9 mouse cellular contexts compared by ENCODE assay signal in genomic region chr2:84632999-84633398, GRCm38 (mm10). TPM values are rescaled to one million over a fixed set of nuclear protein-coding genes. Genes with fewer than 3 reads are reported as not detected.
DNase-seq lines count a peak whose midpoint lies in the region; ATAC-seq and TF ChIP-seq lines count a peak whose summit lies in the region.
"Had no signal": no experiment of that assay in that cellular context is flagged by ENCODE, and none has a peak within 500 bp of the region (broad histone marks: within the 10 kb centered on the region; RNA-seq: fewer than 3 reads in every experiment).

No protein-coding gene starts in this region.

- ATAC-seq in CD4-positive, CD25-positive, alpha-beta regulatory T cell, adult 4 months = peak; percentile 41
- ATAC-seq in embryonic facial prominence, embryonic 14.5 days (ENCODE audit: low read depth) = no peak
- ATAC-seq in liver, embryonic 11.5 days (replicated peaks; ENCODE audit: low FRiP score) = peak; percentile 37
- ATAC-seq in erythroblast, adult 5-6 weeks (replicated peaks; ENCODE audit: low FRiP score, poor library complexity, severe bottlenecking) = no peak
- ATAC-seq in monocyte, adult 5-6 weeks (replicated peaks; ENCODE audit: insufficient number of reproducible peaks, low FRiP score, low TSS enrichment, poor library complexity, severe bottlenecking) = no peak

- H3K4me2 ChIP-seq in embryonic facial prominence, embryonic 14.5 days (ENCODE audit: low read depth, low read length) = peak overlapping the region; percentile 1; the same call in 1 of the 2 replicates
- peak overlapping the region; percentile 50 for H3K4me2 ChIP-seq in liver, embryonic 11.5 days

- 0% methylated on average over 3 of the region's 3 CpGs for WGBS in heart, adult 2 months
- 9% methylated on average over 3 of the region's 3 CpGs for WGBS in embryonic facial prominence, embryonic 14.5 days
- WGBS in liver, embryonic 11.5 days = 1% methylated on average over 3 of the region's 3 CpGs

- H3K27me3 ChIP-seq in heart, adult 2 months (ENCODE audit: control insufficient read depth, insufficient read depth, low read length) = no peaks in the 10 kb centered on the region
- H3K27me3 ChIP-seq in embryonic facial prominence, embryonic 14.5 days (replicated peaks; ENCODE audit: control insufficient read depth, insufficient read depth, low read length) = no peaks in the 10 kb centered on the region
- H3K27me3 ChIP-seq in liver, embryonic 11.5 days (replicated peaks; ENCODE audit: control insufficient read depth, insufficient read depth, low read length) = no peaks in the 10 kb centered on the region

- peak overlapping the region; percentile 9; the same call in 1 of the 2 replicates for H3K4me3 ChIP-seq in heart, adult 2 months
- H3K4me3 ChIP-seq in embryonic facial prominence, embryonic 14.5 days (ENCODE audit: low read depth, low read length) = no peak overlapping the region
- no peak overlapping the region for H3K4me3 ChIP-seq in liver, embryonic 11.5 days (ENCODE audit: low read depth, low read length)

- TF ChIP-seq CTCF in heart, adult 2 months (IDR thresholded peaks at IDR 0.05) = no peak

- H3K4me1 ChIP-seq in heart, adult 2 months (ENCODE audit: control insufficient read depth, insufficient read depth, low read length) = peaks cover 44% of the 10 kb centered on the region
- H3K4me1 ChIP-seq in embryonic facial prominence, embryonic 14.5 days (ENCODE audit: control insufficient read depth, insufficient read depth, low read length) = peaks cover 46% of the 10 kb centered on the region
- peaks cover 50% of the 10 kb centered on the region for H3K4me1 ChIP-seq in liver, embryonic 11.5 days (replicated peaks; ENCODE audit: control insufficient read depth, insufficient read depth, low read length)

- intact Hi-C loops in heart, adult 2 months (cut with DNase I) = loop anchor here (2.0 kb wide), 1 partner anchor 18 kb away; the partner anchor contains the start of gene Ctnnd1
- intact Hi-C loops in heart, postnatal 14 days (cut with DNase I) = loop anchor here (2.0 kb wide), 1 partner anchor 14 kb away; no protein-coding TSS in a partner anchor

- TF ChIP-seq POLR2A in heart, adult 2 months (IDR thresholded peaks at IDR 0.05; ENCODE audit: insufficient read depth, low read depth, low read length) = no peak

- H3K79me2 ChIP-seq in heart, adult 2 months (replicated peaks; ENCODE audit: control insufficient read depth, insufficient read depth, low read length) = peaks cover 5% of the 10 kb centered on the region

- H3K27ac ChIP-seq in heart, adult 2 months = peak overlapping the region; percentile 87
- peak overlapping the region; percentile 29; the same call in 1 of the 2 replicates for H3K27ac ChIP-seq in embryonic facial prominence, embryonic 14.5 days (replicated peaks; ENCODE audit: low read depth, low read length)
- H3K27ac ChIP-seq in liver, embryonic 11.5 days (ENCODE audit: low read depth, low read length) = peak overlapping the region; percentile 51; the same call in 1 of the 2 replicates

- DNase-seq in heart, adult 2 months = no peak
- no peak for DNase-seq in heart, postnatal 14 days
- peak; percentile 30 for DNase-seq in embryonic facial prominence, embryonic 14.5 days (ENCODE audit: low spot score)
- DNase-seq in liver, embryonic 11.5 days (ENCODE audit: low spot score) = no peak
- no peak for DNase-seq in cerebellum, adult 11 months

- peaks cover 69% of the 10 kb centered on the region for H3K36me3 ChIP-seq in heart, adult 2 months (ENCODE audit: control insufficient read depth, insufficient read depth, low read length)
- H3K36me3 ChIP-seq in embryonic facial prominence, embryonic 14.5 days (ENCODE audit: control insufficient read depth, insufficient read depth, low read length) = peaks cover 6% of the 10 kb centered on the region; the same call in 1 of the 2 replicates
- H3K36me3 ChIP-seq in liver, embryonic 11.5 days (ENCODE audit: control insufficient read depth, insufficient read depth, low read length) = no peaks in the 10 kb centered on the region

- no peaks in the 10 kb centered on the region for H3K9me3 ChIP-seq in embryonic facial prominence, embryonic 14.5 days (ENCODE audit: control insufficient read depth, low read length)
- no peaks in the 10 kb centered on the region for H3K9me3 ChIP-seq in liver, embryonic 11.5 days (ENCODE audit: control insufficient read depth, low read length)

- 0 out of 2 replicates have a peak, but pooled peaks have one; percentile 26 for TF ChIP-seq EP300 in heart, adult 2 months (IDR thresholded peaks at IDR 0.05; ENCODE audit: insufficient read depth, low read depth, low read length)

- peak overlapping the region; percentile 53 for H3K9ac ChIP-seq in heart, adult 2 months (ENCODE audit: low read depth, low read length)
- no peak overlapping the region for H3K9ac ChIP-seq in embryonic facial prominence, embryonic 14.5 days (ENCODE audit: low read depth, low read length)
- no peak overlapping the region; the same call in 1 of the 2 replicates for H3K9ac ChIP-seq in liver, embryonic 11.5 days (ENCODE audit: low read depth, low read length)

RNA-seq across cellular contexts. Expression of gene Ctnnd1, which starts 17.6 kb away (rescaled TPM):
- total RNA-seq in heart, adult 2 months (2021) = 10 to 100 TPM; 53.4 to 61.4 TPM
- 26.5 and 54.5 TPM in 2 replicates for polyA plus RNA-seq in heart, adult 2 months (2012; rRNA removed)
- 100 to 1,000 TPM in 1 of 2 experiments, 10 to 100 TPM in 1; 92.4 to 107 TPM for total RNA-seq in heart, postnatal 14 days (2021)
- 1 to 10 TPM in 1 of 2 experiments, under 1 TPM in 1; 0.89 to 1.1 TPM for polyA plus RNA-seq in CD4-positive, CD25-positive, alpha-beta regulatory T cell, adult 4 months (2017; shearing (Covaris generic))
- polyA plus RNA-seq in embryonic facial prominence, embryonic 14.5 days (2014; fragmentation: Nextera tagmentation; extraction: Ambion mirVana) = 48.9 and 49.0 TPM in 2 replicates
- 21.9 and 27.1 TPM in 2 replicates for polyA plus RNA-seq in liver, embryonic 11.5 days (2014; fragmentation: Nextera tagmentation; extraction: Ambion mirVana)
- 8.8 and 10.0 TPM in 2 replicates for total RNA-seq in erythroblast, adult 5-6 weeks (2015; ENCODE audit: low replicate concordance)
- total RNA-seq in erythroblast, adult 5-6 weeks (2017; ENCODE audit: low replicate concordance) = 6.2 and 9.5 TPM in 2 replicates
- total RNA-seq in monocyte, adult 5-6 weeks (2017) = 7.9 to 20.7 TPM (median 8.5 TPM) in 3 replicates

RNA-seq across cellular contexts. Expression of gene Btbd18, which starts 25.9 kb away (rescaled TPM):
- total RNA-seq in heart, adult 2 months (2021) = not detected
- not detected in 2 replicates for polyA plus RNA-seq in heart, adult 2 months (2012; rRNA removed)
- not detected for total RNA-seq in heart, postnatal 14 days (2021)
- polyA plus RNA-seq in CD4-positive, CD25-positive, alpha-beta regulatory T cell, adult 4 months (2017; shearing (Covaris generic)) = under 1 TPM in 1 of 2 experiments, not detected in 1; 0.48 TPM
- polyA plus RNA-seq in embryonic facial prominence, embryonic 14.5 days (2014; fragmentation: Nextera tagmentation; extraction: Ambion mirVana) = 0.14 TPM in 1 of 2 replicates, not detected in the other
- polyA plus RNA-seq in liver, embryonic 11.5 days (2014; fragmentation: Nextera tagmentation; extraction: Ambion mirVana) = 0.18 and 0.22 TPM in 2 replicates
- not detected in 2 replicates for total RNA-seq in erythroblast, adult 5-6 weeks (2015; ENCODE audit: low replicate concordance)
- not detected in 2 replicates for total RNA-seq in erythroblast, adult 5-6 weeks (2017; ENCODE audit: low replicate concordance)
- total RNA-seq in monocyte, adult 5-6 weeks (2017) = not detected in 3 replicates
- polyA plus RNA-seq: large intestine, adult 2 months had no signal

RNA-seq across cellular contexts. Expression of gene Selenoh, which starts 37.6 kb away (rescaled TPM):
- total RNA-seq in heart, adult 2 months (2021) = 10 to 100 TPM; 21.8 to 28.0 TPM
- 18.0 and 19.6 TPM in 2 replicates for polyA plus RNA-seq in heart, adult 2 months (2012; rRNA removed)
- 10 to 100 TPM; 31.4 to 32.8 TPM for total RNA-seq in heart, postnatal 14 days (2021)
- 100 to 1,000 TPM in 1 of 2 experiments, 10 to 100 TPM in 1; 96.4 to 131 TPM for polyA plus RNA-seq in CD4-positive, CD25-positive, alpha-beta regulatory T cell, adult 4 months (2017; shearing (Covaris generic))
- 237 and 272 TPM in 2 replicates for polyA plus RNA-seq in embryonic facial prominence, embryonic 14.5 days (2014; fragmentation: Nextera tagmentation; extraction: Ambion mirVana)
- 241 and 264 TPM in 2 replicates for polyA plus RNA-seq in liver, embryonic 11.5 days (2014; fragmentation: Nextera tagmentation; extraction: Ambion mirVana)
- total RNA-seq in erythroblast, adult 5-6 weeks (2015; ENCODE audit: low replicate concordance) = 42.3 and 58.3 TPM in 2 replicates
- 23.3 and 23.4 TPM in 2 replicates for total RNA-seq in erythroblast, adult 5-6 weeks (2017; ENCODE audit: low replicate concordance)
- 34.9 to 47.7 TPM (median 37.5 TPM) in 3 replicates for total RNA-seq in monocyte, adult 5-6 weeks (2017)

RNA-seq across cellular contexts. Expression of gene Gm28635, which starts 44.8 kb away (rescaled TPM):
- 1 to 10 TPM; 5.8 to 5.9 TPM for total RNA-seq in heart, adult 2 months (2021)
- polyA plus RNA-seq in heart, adult 2 months (2012; rRNA removed) = not detected in 2 replicates
- total RNA-seq in heart, postnatal 14 days (2021) = 10 to 100 TPM in 1 of 2 experiments, 1 to 10 TPM in 1; 4.3 to 11.7 TPM
- polyA plus RNA-seq in CD4-positive, CD25-positive, alpha-beta regulatory T cell, adult 4 months (2017; shearing (Covaris generic)) = not detected
- not detected in 2 replicates for polyA plus RNA-seq in embryonic facial prominence, embryonic 14.5 days (2014; fragmentation: Nextera tagmentation; extraction: Ambion mirVana)
- not detected in 2 replicates for polyA plus RNA-seq in liver, embryonic 11.5 days (2014; fragmentation: Nextera tagmentation; extraction: Ambion mirVana)
- total RNA-seq in erythroblast, adult 5-6 weeks (2015; ENCODE audit: low replicate concordance) = not detected in 2 replicates
- total RNA-seq in erythroblast, adult 5-6 weeks (2017; ENCODE audit: low replicate concordance) = 1.8 TPM in 1 of 2 replicates, not detected in the other
- 4.1 TPM in 1 of 3 replicates, not detected in the others for total RNA-seq in monocyte, adult 5-6 weeks (2017)
- polyA plus RNA-seq: large intestine, adult 2 months had no signal

RNA-seq across cellular contexts. Expression of gene Med19, which starts 45.2 kb away (rescaled TPM):
- 10 to 100 TPM; 11.5 to 14.2 TPM for total RNA-seq in heart, adult 2 months (2021)
- polyA plus RNA-seq in heart, adult 2 months (2012; rRNA removed) = 6.8 and 10.4 TPM in 2 replicates
- 10 to 100 TPM; 13.9 to 15.0 TPM for total RNA-seq in heart, postnatal 14 days (2021)
- polyA plus RNA-seq in CD4-positive, CD25-positive, alpha-beta regulatory T cell, adult 4 months (2017; shearing (Covaris generic)) = 10 to 100 TPM; 14.9 to 18.3 TPM
- 28.4 and 28.8 TPM in 2 replicates for polyA plus RNA-seq in embryonic facial prominence, embryonic 14.5 days (2014; fragmentation: Nextera tagmentation; extraction: Ambion mirVana)
- polyA plus RNA-seq in liver, embryonic 11.5 days (2014; fragmentation: Nextera tagmentation; extraction: Ambion mirVana) = 43.4 and 44.9 TPM in 2 replicates
- 14.0 and 24.7 TPM in 2 replicates for total RNA-seq in erythroblast, adult 5-6 weeks (2015; ENCODE audit: low replicate concordance)
- total RNA-seq in erythroblast, adult 5-6 weeks (2017; ENCODE audit: low replicate concordance) = 12.0 and 18.8 TPM in 2 replicates
- total RNA-seq in monocyte, adult 5-6 weeks (2017) = 10.5 to 19.9 TPM (median 11.5 TPM) in 3 replicates

Comparison
In these comparisons a context has a peak if more than half of its experiments do, and no peak if none do; other contexts are left out.
1. H3K27ac ChIP-seq: peak in every context shown above with its lines; median percentile 87 in heart, adult 2 months; 51 in liver, embryonic 11.5 days; 29 in embryonic facial prominence, embryonic 14.5 days.
2. ATAC-seq: peak in CD4-positive, CD25-positive, alpha-beta regulatory T cell, adult 4 months (single experiment) and liver, embryonic 11.5 days (single experiment); none in embryonic facial prominence, embryonic 14.5 days (single experiment), erythroblast, adult 5-6 weeks (single experiment) and monocyte, adult 5-6 weeks (single experiment).